Mouse (Mus musculus) spleen, postnatal 36 days (tissue): ENCODE measurements around the gene Gpr22.

Source experiments
- DNase-seq, 2 experiments: peaks; one replicate each; pipeline ENCODE4 v3.0.0; 2022; ENCODE audit warnings: low spot score in 2 of 2, mixed read lengths in 1 of 2

The Gpr22 gene

DNA sequence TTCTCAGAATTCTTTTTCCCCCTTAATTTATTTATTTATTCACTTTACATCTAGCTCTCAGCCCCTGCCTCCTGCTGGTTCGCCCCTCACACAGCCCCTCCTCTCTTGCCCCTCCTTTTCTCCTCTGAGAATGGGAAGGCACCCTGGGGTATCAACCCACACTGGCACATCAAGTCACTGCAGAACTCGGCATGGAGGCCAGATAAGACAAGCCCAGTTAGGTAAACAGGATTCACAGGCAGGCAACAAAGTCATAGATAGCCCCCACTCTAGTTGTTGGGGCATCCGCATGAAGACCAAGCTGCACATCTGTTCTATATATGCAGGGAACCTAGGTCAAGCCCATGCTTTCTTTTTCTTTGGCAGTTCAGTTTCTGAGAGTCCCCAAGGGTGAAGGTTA lies 46.6 kb downstream of the Gpr22 start:
- no peak for DNase-seq

DNA sequence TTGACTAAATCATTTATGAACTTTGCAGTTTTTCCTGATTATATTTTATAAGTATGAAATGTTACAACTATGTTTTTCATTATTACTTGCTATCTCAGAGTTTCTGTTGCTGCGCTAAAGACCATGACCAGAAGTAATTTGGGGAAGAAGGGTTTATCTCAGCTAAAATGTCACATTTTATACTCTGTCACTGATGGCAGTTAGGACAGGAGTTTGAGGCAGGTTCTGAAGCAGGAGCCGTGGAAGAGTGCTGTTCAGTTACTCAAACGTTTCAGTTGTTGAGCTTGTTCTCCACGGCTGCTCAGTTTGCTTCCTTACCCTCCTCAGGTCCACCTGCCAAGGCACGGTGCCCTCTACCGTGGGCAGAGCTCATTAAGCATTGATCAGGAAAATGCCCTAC lies 47.7 kb downstream of the Gpr22 start:
- no peak for DNase-seq
